Mouse (Mus musculus) embryonic facial prominence, embryonic 11.5 days (tissue): ENCODE results near the gene Krt76. TPM values are rescaled to one million over a fixed set of nuclear protein-coding genes. Genes with fewer than 3 reads are reported as not detected.

Source experiments
- ATAC-seq: fragments of 200-750 bp; cut with Nextera tagmentation; replicated peaks from 2 replicates; pipeline ENCODE4 v1.8.0; 2017; ENCODE audit warnings: low read depth; ENCODE audit not compliant: insufficient number of reproducible peaks, low FRiP score, low TSS enrichment
- DNase-seq: peaks from one replicate; pipeline ENCODE4 v3.0.0-alpha.2; 2015; ENCODE audit warnings: low spot score
- H3K27ac ChIP-seq: fragments of 300-500 bp; sonication (generic); replicated peaks from 2 replicates; pipeline ENCODE4 v1.5.1; 2014; ENCODE audit warnings: mild to moderate bottlenecking, low read depth, low read length, control low read depth
- H3K27me3 ChIP-seq: fragments of 300-500 bp; sonication (generic); 2 replicates; pipeline ENCODE4 v1.6.1; 2014; ENCODE audit warnings: mild to moderate bottlenecking, low read length, moderate library complexity, mixed read lengths; ENCODE audit not compliant: control insufficient read depth, insufficient read depth
- H3K36me3 ChIP-seq: fragments of 300-500 bp; sonication (generic); replicated peaks from 2 replicates; pipeline ENCODE4 v1.6.1; 2014; ENCODE audit warnings: low read depth, mild to moderate bottlenecking, low read length, moderate library complexity, mixed read lengths; ENCODE audit not compliant: control insufficient read depth, insufficient read depth
- H3K4me1 ChIP-seq: fragments of 300-500 bp; sonication (generic); 2 replicates; pipeline ENCODE4 v1.6.1; 2014; ENCODE audit warnings: low read length, mixed read lengths; ENCODE audit not compliant: control insufficient read depth, insufficient read depth
- H3K4me2 ChIP-seq: fragments of 300-500 bp; sonication (generic); 2 replicates; pipeline ENCODE4 v1.6.1; 2014; ENCODE audit warnings: low read depth, mild to moderate bottlenecking, control low read depth, low read length, moderate library complexity
- H3K4me3 ChIP-seq: fragments of 300-500 bp; sonication (generic); 2 replicates; pipeline ENCODE4 v1.5.1; 2014; ENCODE audit warnings: low read depth, low read length, control low read depth
- H3K9ac ChIP-seq: fragments of 300-500 bp; sonication (generic); replicated peaks from 2 replicates; pipeline ENCODE4 v1.6.1; 2014; ENCODE audit warnings: mild to moderate bottlenecking, control low read depth, low read length
- H3K9me3 ChIP-seq: fragments of 300-500 bp; sonication (generic); replicated peaks from 2 replicates; pipeline ENCODE4 v1.6.1; 2016; ENCODE audit warnings: mild to moderate bottlenecking, low read length, inconsistent platforms, mixed read lengths; ENCODE audit not compliant: control insufficient read depth
- WGBS: fragments of 180-500 bp; shearing (Covaris S2); extraction: QIAGEN DNeasy Blood & Tissue Kit; methylation state at CpG from one replicate; pipeline ENCODE4 v1.1.7; 2014; 5-methylcytosine and 5-hydroxymethylcytosine counted together
- polyA plus RNA-seq: library from polyadenylated mRNA; unstranded; fragments of >200 nt; fragmentation: Nextera tagmentation; extraction: Ambion mirVana; gene quantifications from 2 replicates; pipeline ENCODE4 v1.2.1, GENCODE M21; 2014

Gene Krt76
- polyA plus RNA-seq, 1 experiment from 2014 or later = not detected

DNA sequence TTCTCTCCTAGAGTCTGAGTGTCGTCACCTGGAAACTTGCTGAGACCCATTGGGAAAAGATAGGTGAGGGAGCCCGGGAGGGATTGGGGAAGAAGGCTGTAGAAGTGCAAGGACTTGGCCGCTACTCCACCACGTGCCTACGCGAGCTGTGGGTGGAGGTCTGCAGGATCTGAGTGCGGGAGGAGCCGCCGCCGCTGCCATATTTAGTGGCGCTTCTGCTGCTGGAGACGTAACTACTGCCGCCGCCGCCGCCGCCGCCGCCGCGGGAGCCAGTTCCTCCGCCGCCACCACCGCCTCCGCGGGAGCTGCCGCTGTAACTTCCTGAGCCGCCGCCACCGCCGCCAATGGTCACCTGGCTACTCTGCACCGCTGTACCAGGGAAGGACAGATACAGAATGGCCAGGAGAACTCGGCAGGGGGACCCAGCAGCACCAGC lies 33.0 kb downstream of the Krt76 start:
- Histone ChIP-seq H3K27ac (no peak overlapping the region), H3K4me3 (peak overlapping the region; percentile 36), H3K4me1 (no peaks in the 10 kb centered on the region), H3K4me2 (peak overlapping the region; percentile 79), H3K36me3 (no peaks in the 10 kb centered on the region), H3K9ac (peak overlapping the region; percentile 54), H3K9me3 (no peaks in the 10 kb centered on the region), H3K27me3 (peaks cover 15% of the 10 kb centered on the region)
- ATAC-seq = no peak
- peak; percentile 55 for DNase-seq
- under 1% methylated on average over 33 of the region's 33 CpGs for WGBS

DNA sequence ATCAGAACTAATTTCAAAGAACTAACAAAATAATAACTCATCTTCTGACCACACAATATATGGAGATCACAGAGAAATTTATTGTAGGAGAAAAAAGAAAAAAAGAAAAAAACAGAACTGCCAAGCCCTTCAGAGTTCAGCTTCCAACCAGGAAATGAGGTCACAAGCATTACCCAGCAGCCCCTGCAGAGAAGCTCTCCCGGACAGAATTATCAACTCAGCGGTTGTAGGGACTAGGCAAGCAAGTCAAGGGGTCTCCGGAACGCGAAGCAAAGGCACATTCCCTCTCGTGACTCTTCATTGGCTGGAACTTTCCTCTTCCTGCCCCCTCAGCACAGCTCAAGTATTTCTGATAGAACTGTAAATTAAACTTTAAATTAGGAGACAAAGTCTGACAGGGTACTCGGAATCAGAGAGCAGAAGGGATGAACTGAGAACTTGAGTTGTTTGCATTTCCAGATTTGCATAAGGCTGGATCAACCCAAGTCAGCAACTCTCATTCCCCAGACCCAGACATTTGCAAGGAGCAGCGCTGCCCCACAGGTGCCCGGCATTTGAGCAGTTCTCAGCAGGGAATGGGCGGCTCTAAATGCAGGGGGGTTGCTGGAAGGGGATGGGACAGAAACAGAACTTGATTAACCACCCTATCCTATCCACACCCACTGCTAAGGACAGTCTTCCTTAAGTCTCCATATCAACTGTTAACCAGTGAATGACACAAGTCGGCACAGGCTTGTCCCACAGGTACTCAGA lies 33.9 kb downstream of the Krt76 start:
- no peak overlapping the region for H3K4me3 ChIP-seq

DNA sequence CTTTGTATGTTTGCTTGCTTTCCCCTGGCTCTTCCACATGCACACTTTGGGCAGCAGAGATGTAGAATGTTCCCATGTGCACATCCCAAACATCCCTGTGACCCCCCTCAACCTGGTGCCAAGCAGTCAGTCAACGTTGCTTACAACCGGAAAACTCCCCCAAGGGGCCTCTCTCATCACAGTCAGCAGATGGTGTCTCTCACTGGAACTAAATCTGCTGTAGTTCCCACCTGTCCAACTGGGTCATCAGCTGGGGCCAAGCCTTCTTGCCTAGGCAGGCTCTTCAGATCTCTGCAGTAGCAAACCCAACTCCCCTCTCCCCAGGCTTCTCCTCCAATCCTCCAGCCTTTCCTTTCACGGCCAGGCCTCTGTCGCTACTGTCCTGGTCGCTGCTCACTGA lies 36.0 kb downstream of the Krt76 start:
- Histone ChIP-seq H3K27me3 (peaks cover 15% of the 10 kb centered on the region), H3K4me2 (no peak overlapping the region), H3K36me3 (no peaks in the 10 kb centered on the region), H3K4me3 (no peak overlapping the region), H3K4me1 (no peaks in the 10 kb centered on the region), H3K27ac (no peak overlapping the region), H3K9me3 (no peaks in the 10 kb centered on the region), H3K9ac (no peak overlapping the region)
- 47% methylated on average over 5 of the region's 5 CpGs for WGBS
- DNase-seq (no peak), ATAC-seq (no peak)

More for the DNA sequence above, 33.9 kb downstream of the Krt76 start:
- H3K27me3 ChIP-seq = peaks cover 15% of the 10 kb centered on the region
- no peaks in the 10 kb centered on the region for H3K9me3 ChIP-seq
- 5% methylated on average over 11 of the region's 11 CpGs for WGBS
- H3K9ac ChIP-seq = no peak overlapping the region
- no peaks in the 10 kb centered on the region for H3K36me3 ChIP-seq
- H3K4me1 ChIP-seq = no peaks in the 10 kb centered on the region
- H3K4me2 ChIP-seq = peak overlapping the region; percentile 79; the same call in 1 of the 2 replicates
- no peak for ATAC-seq
- no peak overlapping the region for H3K27ac ChIP-seq
- peak; percentile 9 for DNase-seq

DNA sequence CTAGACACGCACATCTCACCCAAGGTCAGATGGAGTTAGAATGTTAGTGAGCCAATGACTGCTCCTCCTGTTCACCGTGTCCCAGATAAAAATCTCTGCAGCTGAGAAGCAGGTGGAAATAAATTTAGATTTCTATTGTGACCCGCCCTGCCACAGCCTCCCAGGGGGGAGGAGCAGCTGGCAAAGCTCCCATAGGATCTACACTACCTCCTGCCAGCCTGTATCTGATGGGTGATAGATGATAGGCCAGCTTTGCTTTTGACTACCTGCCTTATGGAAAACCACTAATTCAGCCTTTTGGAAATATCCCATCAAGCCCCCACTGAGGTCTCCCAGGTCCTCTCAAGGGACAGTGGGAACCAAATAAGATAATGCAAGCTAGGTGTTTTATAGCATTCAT lies 37.0 kb downstream of the Krt76 start:
- peaks cover 14% of the 10 kb centered on the region for H3K27me3 ChIP-seq
- no peak for DNase-seq

DNA sequence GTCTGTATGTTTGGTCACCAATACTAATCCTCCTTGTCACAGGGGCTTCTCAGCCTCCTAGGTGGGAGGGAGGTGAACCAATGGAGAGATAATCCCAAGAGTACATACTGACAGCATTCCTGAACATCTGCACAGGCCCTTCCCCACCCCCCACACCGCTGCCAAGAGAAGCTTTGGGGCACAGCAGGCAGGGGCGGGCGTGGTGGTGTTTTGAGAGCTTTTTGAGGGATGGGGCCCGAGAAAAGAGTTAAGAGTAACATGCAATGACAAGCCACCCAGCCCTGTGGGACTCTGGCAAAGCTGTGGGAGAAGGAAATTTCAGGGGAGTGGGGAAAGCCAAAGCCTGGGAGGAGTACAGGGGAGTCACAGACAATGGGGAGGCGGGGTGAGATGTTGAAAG lies 38.4 kb downstream of the Krt76 start:
- ATAC-seq = no peak
- H3K4me2 ChIP-seq = no peak overlapping the region
- H3K9me3 ChIP-seq = no peaks in the 10 kb centered on the region
- H3K36me3 ChIP-seq = no peaks in the 10 kb centered on the region
- no peak overlapping the region for H3K9ac ChIP-seq
- WGBS = 12% methylated on average over 5 of the region's 5 CpGs
- peaks cover 4% of the 10 kb centered on the region for H3K27me3 ChIP-seq
- no peak overlapping the region for H3K4me3 ChIP-seq
- no peak overlapping the region for H3K27ac ChIP-seq
- DNase-seq = peak; percentile 9
- no peaks in the 10 kb centered on the region for H3K4me1 ChIP-seq

More for the DNA sequence above, 37.0 kb downstream of the Krt76 start:
- H3K4me2 ChIP-seq = no peak overlapping the region
- no peak overlapping the region for H3K27ac ChIP-seq
- H3K4me3 ChIP-seq = no peak overlapping the region
- H3K4me1 ChIP-seq = no peaks in the 10 kb centered on the region
- no peaks in the 10 kb centered on the region for H3K9me3 ChIP-seq
- WGBS = 77% methylated on average over 3 of the region's 3 CpGs
- ATAC-seq = no peak
- H3K9ac ChIP-seq = no peak overlapping the region
- no peaks in the 10 kb centered on the region for H3K36me3 ChIP-seq

DNA sequence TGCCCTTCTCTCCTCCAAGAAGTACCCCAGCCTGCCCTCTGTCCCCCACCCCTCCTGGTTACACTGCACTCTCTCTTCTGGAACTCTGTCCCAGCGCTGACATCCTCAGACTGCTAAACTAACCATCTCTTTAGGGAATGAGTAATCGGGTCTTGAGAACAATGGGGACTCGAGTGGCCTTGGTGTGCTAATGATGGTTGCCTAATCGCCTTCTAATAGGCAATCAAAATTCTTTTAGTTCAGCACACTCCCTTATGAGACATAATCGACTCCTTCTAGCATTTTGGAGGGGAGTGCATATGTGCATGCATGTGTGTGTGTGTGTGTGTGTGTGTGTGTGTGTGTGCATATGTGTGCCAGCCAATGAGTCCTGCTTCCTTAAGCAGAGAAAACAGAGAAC lies 40.1 kb downstream of the Krt76 start:
- no peak for ATAC-seq
- no peak overlapping the region for H3K4me3 ChIP-seq
- H3K4me2 ChIP-seq = no peak overlapping the region
- no peaks in the 10 kb centered on the region for H3K27me3 ChIP-seq
- no peaks in the 10 kb centered on the region for H3K9me3 ChIP-seq
- no peak overlapping the region for H3K9ac ChIP-seq
- H3K36me3 ChIP-seq = no peaks in the 10 kb centered on the region
- no peak for DNase-seq
- no peaks in the 10 kb centered on the region for H3K4me1 ChIP-seq
- H3K27ac ChIP-seq = no peak overlapping the region
- 41% methylated on average over 5 of the region's 5 CpGs for WGBS

DNA sequence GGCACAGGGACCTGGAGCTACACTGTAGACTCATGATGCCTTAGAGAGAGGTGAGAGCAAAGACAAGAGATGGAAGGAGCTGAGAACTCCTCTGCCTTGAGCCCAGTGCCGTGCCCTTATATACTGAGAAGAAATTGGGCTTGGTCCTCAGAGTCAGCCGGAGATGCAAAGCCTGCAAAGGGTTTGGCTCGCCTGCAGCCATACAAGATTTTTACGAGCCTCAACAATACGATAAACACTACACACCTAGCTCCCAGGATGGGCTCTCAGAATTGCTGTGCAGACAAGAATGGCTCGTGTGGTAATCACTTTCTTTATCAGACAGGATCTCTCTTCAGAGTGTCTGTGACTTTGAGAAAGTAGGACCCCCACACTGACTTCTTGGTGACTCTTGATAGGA lies 42.0 kb downstream of the Krt76 start, which contains the start of gene Krt1:
Gene Krt1 (minus strand): TSS at position 101 of the 400 bp plus-strand sequence.
- no peak within 1 kb of the TSS for H3K27ac ChIP-seq
- no peaks in the 10 kb centered on the region for H3K27me3 ChIP-seq
- WGBS = 87% methylated on average over 6 of the region's 6 CpGs
- H3K9ac ChIP-seq = no peak within 1 kb of the TSS
- no peak within 1 kb of the TSS for H3K4me2 ChIP-seq
- no peaks in the 10 kb centered on the region for H3K9me3 ChIP-seq
- DNase-seq (no peak), ATAC-seq (no peak)
- H3K4me3 ChIP-seq = no peak within 1 kb of the TSS
- H3K36me3 ChIP-seq = no peaks in the 10 kb centered on the region
- H3K4me1 ChIP-seq = no peaks in the 10 kb centered on the region

DNA sequence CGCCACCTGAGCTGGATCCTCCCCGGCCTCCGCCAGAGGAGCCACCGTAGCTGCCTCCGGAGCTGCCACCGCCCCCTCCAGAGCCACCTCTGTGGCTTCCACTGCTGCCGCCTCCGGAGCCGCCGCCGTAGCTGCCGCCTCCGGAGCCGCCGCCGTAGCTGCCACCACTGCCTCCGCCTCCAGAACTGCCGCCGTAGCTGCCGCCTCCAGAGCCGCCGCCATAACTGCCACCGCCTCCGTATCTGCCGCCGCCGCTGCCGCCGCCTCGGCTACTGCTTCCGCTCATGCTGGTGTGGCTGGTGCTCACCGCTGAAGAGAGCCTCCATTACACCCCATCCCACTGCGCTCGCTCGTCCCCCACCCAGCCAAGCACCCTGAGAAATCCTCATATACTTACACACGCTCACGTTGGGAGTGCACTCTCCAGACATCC lies 46.7 kb downstream of the Krt76 start:
- Histone ChIP-seq H3K9me3 (no peaks in the 10 kb centered on the region), H3K4me3 (peak overlapping the region; percentile 46), H3K36me3 (no peaks in the 10 kb centered on the region), H3K9ac (peak overlapping the region; percentile 80), H3K27ac (no peak overlapping the region), H3K4me2 (peak overlapping the region; percentile 87), H3K4me1 (no peaks in the 10 kb centered on the region), H3K27me3 (no peaks in the 10 kb centered on the region)
- DNase-seq (peak; percentile 48), ATAC-seq (0 out of 2 replicates have a peak, but pooled peaks have one; percentile 59)
- WGBS = 1% methylated on average over 37 of the region's 37 CpGs
